Mouse (Mus musculus): ENCODE measurements at regions not wholly inside any gene's neighbourhood (a gene's known extent, or its start where the extent isn't known, plus 50 kb on each side); places are given as distances from the start of the nearest gene placed in this dataset.

- DNase-seq, result no peak
Observed at GRCm38 (mm10) chr5:118504170-118504569, 56.3 kb upstream of the Med13l start.

GRCm38 (mm10) chr5:118504926-118505325, 55.6 kb upstream of the Med13l start:
- DNase-seq, result no peak

GRCm38 (mm10) chr5:118509871-118510270, 50.6 kb upstream of the Med13l start:
- no peak for DNase-seq
